Mouse (Mus musculus): ENCODE results near the gene Gm37240.

GRCm38 (mm10) chr3:85553731-85554277, 333.5 kb downstream of the Gm37240 start:
- no peak for TF ChIP-seq CTCF (IDR thresholded peaks at IDR 0.05; ENCODE audit: borderline replicate concordance, extremely low read depth, insufficient read depth, insufficient read length)
- TF ChIP-seq POLR2A (IDR thresholded peaks at IDR 0.05; ENCODE audit: borderline replicate concordance, extremely low read depth, insufficient read depth, insufficient read length, poor library complexity, severe bottlenecking), result no peak
